Mouse (Mus musculus) stomach, postnatal 0 days (tissue): ENCODE data around the gene Ddx21.

ENCODE experiments used
- CTCF ChIP-seq: IDR thresholded peaks from 2 replicates; pipeline ENCODE4 v1.5.1; 2016; ENCODE audit warnings: antibody characterized with exemption, low read depth, mild to moderate bottlenecking, moderate library complexity
- EP300 ChIP-seq: optimal IDR thresholded peaks from 2 replicates; pipeline ENCODE3; 2016; ENCODE audit warnings: antibody characterized with exemption

DNA sequence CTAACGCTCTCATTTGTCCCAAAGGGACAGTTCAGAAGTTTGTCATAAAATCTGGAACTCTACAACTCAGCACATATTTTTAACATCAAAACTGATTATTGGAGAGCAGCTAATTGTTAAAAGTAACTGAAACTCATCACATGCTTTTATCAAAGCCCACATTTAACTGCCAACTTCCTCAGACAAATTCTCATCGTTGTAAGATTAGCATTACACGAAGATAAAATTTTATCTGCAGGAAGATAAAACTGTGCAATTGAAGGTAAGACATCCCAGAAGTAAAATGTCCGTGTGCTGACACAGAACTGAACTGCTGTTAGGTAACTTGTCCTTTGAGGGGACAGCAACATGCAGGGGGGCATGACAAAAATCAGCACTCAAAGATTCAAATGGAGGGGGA lies 33.2 kb downstream of the Ddx21 start:
- TF ChIP-seq EP300 (no peak), CTCF (no peak)
